Mouse (Mus musculus) ES-Bruce4 (cell line): ENCODE measurements around the gene Extl2. TPM values are rescaled to one million over a fixed set of nuclear protein-coding genes. Genes with fewer than 3 reads are reported as not detected.

Experiments used
- H3K27ac ChIP-seq: 2 replicates; pipeline ENCODE4 v1.5.1; 2012; ENCODE audit warnings: low read length, inconsistent platforms; ENCODE audit not compliant: insufficient read depth
- H3K27me3 ChIP-seq: 2 replicates; pipeline ENCODE4 v1.6.1; 2012; ENCODE audit warnings: mild to moderate bottlenecking, low read length, inconsistent platforms; ENCODE audit not compliant: control insufficient read depth, poor library complexity, insufficient read depth, severe bottlenecking
- H3K36me3 ChIP-seq: 2 replicates; pipeline ENCODE4 v1.6.1; 2012; ENCODE audit warnings: inconsistent platforms, mild to moderate bottlenecking, low read length, moderate library complexity; ENCODE audit not compliant: control insufficient read depth, poor library complexity, insufficient read depth, severe bottlenecking
- H3K4me1 ChIP-seq: one replicate; pipeline ENCODE4 v1.8.1; 2011; ENCODE audit warnings: low read length; ENCODE audit not compliant: control insufficient read depth, insufficient read depth
- H3K4me3 ChIP-seq: 2 replicates; pipeline ENCODE4 v1.5.1; 2011; ENCODE audit warnings: low read depth, mild to moderate bottlenecking, low read length
- H3K9ac ChIP-seq: 2 replicates; pipeline ENCODE4 v1.6.1; 2012; ENCODE audit warnings: low read depth, mild to moderate bottlenecking, inconsistent platforms; ENCODE audit not compliant: poor library complexity, severe bottlenecking
- H3K9me3 ChIP-seq: replicated peaks from 2 replicates; pipeline ENCODE4 v1.6.1; 2012; ENCODE audit warnings: mild to moderate bottlenecking, low read length, inconsistent platforms; ENCODE audit not compliant: control insufficient read depth, poor library complexity, insufficient read depth, severe bottlenecking
- CTCF ChIP-seq: IDR thresholded peaks from one replicate; pipeline ENCODE4 v1.8.1; 2011; ENCODE audit warnings: low read depth, low read length
- EP300 ChIP-seq: IDR thresholded peaks from 2 replicates; pipeline ENCODE4 v1.6.1; 2011; ENCODE audit warnings: low read depth, low read length; ENCODE audit not compliant: insufficient read depth
- POLR2A ChIP-seq: IDR thresholded peaks from one replicate; pipeline ENCODE4 v1.8.1; 2011; ENCODE audit warnings: low read length; ENCODE audit not compliant: insufficient read depth
- polyA plus RNA-seq: library from polyadenylated mRNA; stranded (reverse); fragments of >200 nt; gene quantifications from 2 replicates; pipeline ENCODE4 v1.2.4, GENCODE M21; 2011; ENCODE audit warnings: low read depth; ENCODE audit not compliant: missing spikeins, insufficient read depth, insufficient read length

The Extl2 gene
- polyA plus RNA-seq = 11.0 and 14.1 TPM in 2 replicates

GRCm38 (mm10) chr3:116006978-116007940 lies at the start of gene Extl2, which contains the start of gene Slc30a7:
TSS of gene Extl2 (plus strand) at chr3:116007462.
TSS of gene Slc30a7 (minus strand) at chr3:116007406.
- Histone ChIP-seq H3K4me3 (peak within 1 kb of the TSS; percentile 96), H3K27me3 (no peaks in the 10 kb centered on the region), H3K36me3 (no peaks in the 10 kb centered on the region; the same call in 1 of the 2 replicates), H3K27ac (peak within 1 kb of the TSS; percentile 8; the same call in 1 of the 2 replicates), H3K4me1 (no peaks in the 10 kb centered on the region), H3K9ac (peak within 1 kb of the TSS; percentile 71), H3K9me3 (no peaks in the 10 kb centered on the region)
- TF ChIP-seq CTCF (no peak), EP300 (0 out of 2 replicates have a peak, but pooled peaks have one; percentile 14), POLR2A (peak; percentile 39)

- Histone ChIP-seq H3K36me3 (no peaks in the 10 kb centered on the region), H3K27ac (no peak overlapping the region), H3K27me3 (no peaks in the 10 kb centered on the region), H3K4me1 (no peaks in the 10 kb centered on the region), H3K9ac (no peak overlapping the region), H3K4me3 (no peak overlapping the region), H3K9me3 (no peaks in the 10 kb centered on the region)
- TF ChIP-seq CTCF (no peak), EP300 (no peak), POLR2A (no peak)
These were observed 45.8 kb upstream of the Extl2 start for GRCm38 (mm10) chr3:115961311-115962027.

- no peaks in the 10 kb centered on the region for H3K27me3 ChIP-seq
- H3K9ac ChIP-seq = no peak overlapping the region
- no peak overlapping the region for H3K4me3 ChIP-seq
- H3K36me3 ChIP-seq = no peaks in the 10 kb centered on the region
- TF ChIP-seq POLR2A (no peak), CTCF (no peak), EP300 (no peak)
- no peaks in the 10 kb centered on the region for H3K9me3 ChIP-seq
- H3K27ac ChIP-seq = no peak overlapping the region
- no peaks in the 10 kb centered on the region for H3K4me1 ChIP-seq
These were observed 45.2 kb upstream of the Extl2 start for GRCm38 (mm10) chr3:115962028-115962415.

- no peak overlapping the region for H3K4me3 ChIP-seq
- no peak for TF ChIP-seq CTCF
- no peak for TF ChIP-seq POLR2A
- no peak for TF ChIP-seq EP300
- H3K9ac ChIP-seq = no peak overlapping the region
- H3K36me3 ChIP-seq = no peaks in the 10 kb centered on the region
- no peaks in the 10 kb centered on the region for H3K9me3 ChIP-seq
- H3K4me1 ChIP-seq = no peaks in the 10 kb centered on the region
- no peaks in the 10 kb centered on the region for H3K27me3 ChIP-seq
- H3K27ac ChIP-seq = no peak overlapping the region
These were observed 43.7 kb upstream of the Extl2 start for GRCm38 (mm10) chr3:115963597-115963996.

GRCm38 (mm10) chr3:115964071-115964470 lies 43.2 kb upstream of the Extl2 start:
- H3K4me1 ChIP-seq = no peaks in the 10 kb centered on the region
- no peak overlapping the region for H3K4me3 ChIP-seq
- no peak overlapping the region for H3K9ac ChIP-seq
- no peaks in the 10 kb centered on the region for H3K27me3 ChIP-seq
- TF ChIP-seq EP300 (no peak), POLR2A (no peak), CTCF (no peak)
- no peaks in the 10 kb centered on the region for H3K36me3 ChIP-seq
- H3K27ac ChIP-seq = no peak overlapping the region
- no peaks in the 10 kb centered on the region for H3K9me3 ChIP-seq
